Mouse (Mus musculus) layer of hippocampus, adult 9-11 months (tissue): ENCODE data around the gene Ntn5.

Experiments
- DNase-seq: peaks from one replicate; pipeline ENCODE4 v3.0.0; 2022

Gene Ntn5

DNA sequence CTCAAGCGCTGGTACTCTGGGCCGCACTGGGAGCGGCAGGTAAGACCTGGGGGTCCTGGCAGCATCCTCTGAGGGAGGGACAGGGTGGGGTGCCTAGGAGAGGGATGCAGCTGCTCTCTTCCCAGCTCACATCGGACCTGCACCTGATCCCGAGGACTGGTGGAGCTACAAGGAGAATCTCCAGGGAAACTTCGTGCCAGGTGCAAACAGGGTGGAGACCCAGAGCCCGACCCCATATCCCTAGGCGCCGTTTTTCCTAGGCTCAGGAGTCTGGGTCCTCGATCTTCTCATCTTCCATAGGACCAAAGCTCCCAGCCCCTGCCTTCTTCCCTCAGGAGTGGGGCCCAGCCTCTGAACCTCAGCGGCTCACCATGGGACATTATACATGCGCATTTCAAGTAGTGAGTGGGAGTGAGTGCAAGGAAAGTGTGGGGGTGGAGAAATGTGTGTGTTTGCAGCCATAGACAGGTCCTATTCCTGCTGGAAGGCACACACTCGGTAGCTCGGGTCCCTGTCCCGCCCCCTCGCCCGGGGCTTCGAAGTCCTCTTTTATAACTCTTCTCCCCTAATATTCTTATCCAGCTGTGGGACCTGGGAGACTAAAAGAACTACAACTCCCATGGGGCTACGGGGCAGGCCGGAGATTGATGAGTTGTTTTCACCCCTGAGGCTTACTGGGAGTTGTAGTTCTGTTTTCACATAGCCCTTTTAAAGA is 16.6 kb downstream of the Ntn5 start:
- DNase-seq: peak; percentile 85

DNA sequence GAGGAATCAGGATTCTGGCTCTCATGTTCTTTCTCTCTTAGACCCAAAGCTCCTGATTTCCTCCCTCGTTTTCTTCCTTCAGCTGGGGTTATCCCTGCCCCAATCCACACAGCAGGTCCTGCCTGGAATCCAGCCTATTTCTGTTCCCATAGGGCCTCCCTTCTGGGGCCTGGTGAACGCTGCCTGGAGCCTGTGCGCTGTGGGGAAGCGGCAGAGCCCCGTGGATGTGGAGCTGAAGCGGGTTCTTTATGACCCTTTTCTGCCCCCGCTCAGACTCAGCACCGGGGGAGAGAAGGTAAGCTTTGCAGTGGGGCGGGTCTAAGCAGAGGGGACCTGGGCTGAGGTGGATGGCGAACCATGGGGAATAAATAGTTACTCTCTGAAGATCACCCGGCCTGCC is 17.2 kb downstream of the Ntn5 start:
- DNase-seq: no peak

GRCm38 (mm10) chr7:45701607-45702006 is 17.8 kb downstream of the Ntn5 start:
- no peak for DNase-seq

DNA sequence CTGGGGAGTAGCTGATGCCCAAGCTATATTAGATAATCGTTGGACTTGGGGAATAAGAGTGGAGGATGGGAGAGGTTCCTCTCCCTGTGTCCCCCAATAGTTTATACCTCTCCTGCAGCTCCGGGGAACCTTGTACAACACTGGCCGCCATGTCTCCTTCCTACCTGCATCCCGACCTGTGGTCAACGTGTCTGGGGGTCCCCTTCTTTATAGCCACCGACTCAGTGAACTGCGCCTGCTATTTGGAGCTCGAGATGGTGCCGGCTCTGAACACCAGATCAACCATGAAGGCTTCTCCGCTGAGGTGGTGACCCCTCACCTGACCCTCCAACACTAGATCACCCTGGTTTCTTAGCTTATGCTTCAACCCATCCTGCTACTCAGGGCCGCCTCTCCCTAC is 18.5 kb downstream of the Ntn5 start:
- no peak for DNase-seq

- DNase-seq: no peak
These were observed 19.1 kb downstream of the Ntn5 start for GRCm38 (mm10) chr7:45702809-45703520.

- DNase-seq: peak; percentile 63
These were observed 19.8 kb downstream of the Ntn5 start for GRCm38 (mm10) chr7:45703521-45704033.

GRCm38 (mm10) chr7:45704046-45704559 is 20.3 kb downstream of the Ntn5 start:
- peak; percentile 91 for DNase-seq

GRCm38 (mm10) chr7:45704730-45705442 is 21.1 kb downstream of the Ntn5 start, which contains the start of gene Dbp:
Gene Dbp (plus strand): TSS chr7:45705088.
- peak; percentile 100 for DNase-seq

- peak; percentile 55 for DNase-seq
These were observed 21.6 kb downstream of the Ntn5 start for GRCm38 (mm10) chr7:45705443-45705864.

DNA sequence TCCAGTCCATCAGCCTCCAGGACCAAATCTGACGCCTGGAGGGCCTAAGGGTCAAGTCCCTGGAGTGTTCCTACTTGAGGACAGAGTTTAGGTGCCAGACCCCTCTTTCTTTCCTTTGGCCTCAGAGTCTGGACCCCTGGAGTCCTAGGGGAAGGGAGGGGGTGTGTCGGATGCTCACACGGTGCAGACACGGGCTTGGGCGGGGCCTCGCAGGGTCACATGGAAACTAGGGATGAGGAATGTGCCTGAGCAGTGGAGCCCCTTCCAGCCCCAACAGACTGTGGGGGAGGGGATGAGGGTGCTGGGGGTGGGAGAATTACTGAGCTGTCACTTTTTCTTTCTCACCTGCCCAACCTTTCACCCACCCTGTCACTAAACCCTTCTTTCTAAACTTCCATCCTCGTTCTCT is 22.1 kb downstream of the Ntn5 start:
- DNase-seq: peak; percentile 92

DNA sequence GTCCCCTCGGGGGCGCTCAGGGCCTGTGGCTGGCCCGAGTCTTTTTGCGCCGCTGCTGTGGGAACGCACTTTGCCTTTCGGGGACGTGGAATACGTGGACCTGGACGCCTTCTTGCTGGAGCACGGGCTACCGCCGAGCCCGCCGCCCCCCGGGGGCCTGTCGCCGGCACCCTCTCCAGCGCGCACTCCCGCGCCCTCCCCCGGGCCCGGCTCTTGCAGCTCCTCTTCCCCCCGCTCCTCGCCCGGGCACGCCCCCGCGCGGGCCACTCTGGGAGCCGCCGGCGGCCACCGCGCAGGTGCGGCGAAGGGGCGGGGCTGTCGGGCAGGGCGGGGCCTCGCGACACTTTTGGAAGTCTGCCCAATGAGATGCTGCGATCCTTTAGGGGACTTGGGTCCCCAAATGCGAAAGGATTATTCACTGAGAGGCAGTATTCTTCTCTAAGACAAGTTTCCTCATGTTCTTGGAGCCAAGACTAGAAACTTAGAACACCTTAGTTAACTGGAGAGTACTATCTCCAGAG is 23.0 kb downstream of the Ntn5 start:
- DNase-seq: peak; percentile 89

GRCm38 (mm10) chr7:45707375-45707967 is 23.6 kb downstream of the Ntn5 start:
- peak; percentile 96 for DNase-seq

DNA sequence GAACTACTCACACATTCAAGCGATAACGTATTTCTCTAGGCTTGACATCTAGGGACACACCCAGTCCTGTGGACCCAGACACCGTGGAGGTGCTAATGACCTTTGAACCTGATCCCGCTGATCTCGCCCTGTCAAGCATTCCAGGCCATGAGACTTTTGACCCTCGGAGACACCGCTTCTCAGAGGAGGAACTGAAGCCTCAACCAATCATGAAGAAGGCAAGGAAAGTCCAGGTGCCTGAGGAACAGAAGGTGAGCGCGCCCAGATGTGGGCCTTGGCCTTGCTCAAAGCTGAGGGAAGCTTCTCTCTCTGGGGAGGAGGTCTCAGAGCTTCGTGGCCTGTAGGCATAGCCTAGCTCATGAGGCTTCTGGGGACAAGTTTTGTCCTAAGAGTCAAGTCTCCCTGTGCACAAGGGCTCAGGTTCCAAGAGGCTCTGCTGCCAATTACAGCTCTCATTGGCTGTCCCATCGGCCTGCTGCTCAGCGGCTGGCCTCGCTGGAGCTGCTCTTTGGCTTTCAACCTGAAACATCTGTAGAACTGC is 24.5 kb downstream of the Ntn5 start:
- DNase-seq: no peak

DNA sequence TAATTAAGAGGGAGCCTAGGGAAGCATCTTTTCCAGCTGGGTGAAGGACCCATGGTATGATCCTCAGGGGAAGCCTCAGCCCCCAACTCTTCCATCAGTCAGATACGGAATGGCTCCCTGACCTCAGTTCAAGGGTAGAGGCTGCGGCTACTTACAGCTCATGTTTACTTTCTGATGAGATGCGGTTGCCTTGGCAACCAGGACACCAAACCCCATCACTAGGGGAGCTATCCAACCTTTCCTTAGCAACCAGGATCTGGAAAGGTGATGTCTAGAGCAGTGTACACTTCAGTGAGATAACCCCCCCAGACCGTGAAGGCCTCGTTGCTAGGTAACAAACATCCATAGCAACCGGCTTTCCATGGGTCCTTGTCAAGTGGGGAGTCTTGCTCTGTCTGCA is 25.2 kb downstream of the Ntn5 start:
- peak; percentile 54 for DNase-seq

- DNase-seq: no peak
These were observed 26.0 kb downstream of the Ntn5 start for GRCm38 (mm10) chr7:45709677-45710355.

DNA sequence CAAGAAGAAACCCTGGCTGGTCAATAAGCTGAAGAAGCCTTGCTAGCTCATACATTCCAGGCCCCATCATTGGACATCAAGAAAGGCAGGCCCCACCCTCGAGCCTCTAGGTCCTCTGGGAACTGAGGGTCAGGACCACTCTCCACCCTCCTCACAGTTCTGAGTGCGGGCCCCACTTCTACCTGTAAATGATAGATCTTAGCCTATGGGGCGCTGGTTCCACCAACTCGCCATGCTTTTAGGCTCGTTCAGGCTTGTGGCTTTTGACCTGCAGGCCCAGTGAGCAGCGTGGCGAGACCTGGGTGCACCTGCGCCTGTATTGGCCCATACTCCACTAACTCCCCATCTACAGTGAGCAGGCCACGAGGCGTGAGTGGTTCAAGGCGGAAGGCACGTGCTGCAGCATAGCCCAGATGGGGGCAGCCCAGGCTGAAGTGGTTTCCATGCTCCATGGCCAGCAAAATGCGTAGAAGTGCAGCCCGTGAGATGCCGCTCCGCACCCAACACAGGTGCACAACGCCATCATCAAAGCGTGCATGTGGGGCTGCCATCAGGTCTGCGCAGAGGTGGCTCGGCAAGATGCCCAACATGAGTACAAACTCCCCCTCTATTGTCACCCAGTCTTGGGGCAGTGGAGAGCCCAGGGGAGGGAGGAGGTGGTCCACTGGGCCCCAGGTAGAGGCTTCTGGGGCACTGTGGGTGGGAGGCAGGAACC is 26.8 kb downstream of the Ntn5 start:
- DNase-seq: no peak

- DNase-seq: no peak
These were observed 27.6 kb downstream of the Ntn5 start for GRCm38 (mm10) chr7:45711316-45712021.

DNA sequence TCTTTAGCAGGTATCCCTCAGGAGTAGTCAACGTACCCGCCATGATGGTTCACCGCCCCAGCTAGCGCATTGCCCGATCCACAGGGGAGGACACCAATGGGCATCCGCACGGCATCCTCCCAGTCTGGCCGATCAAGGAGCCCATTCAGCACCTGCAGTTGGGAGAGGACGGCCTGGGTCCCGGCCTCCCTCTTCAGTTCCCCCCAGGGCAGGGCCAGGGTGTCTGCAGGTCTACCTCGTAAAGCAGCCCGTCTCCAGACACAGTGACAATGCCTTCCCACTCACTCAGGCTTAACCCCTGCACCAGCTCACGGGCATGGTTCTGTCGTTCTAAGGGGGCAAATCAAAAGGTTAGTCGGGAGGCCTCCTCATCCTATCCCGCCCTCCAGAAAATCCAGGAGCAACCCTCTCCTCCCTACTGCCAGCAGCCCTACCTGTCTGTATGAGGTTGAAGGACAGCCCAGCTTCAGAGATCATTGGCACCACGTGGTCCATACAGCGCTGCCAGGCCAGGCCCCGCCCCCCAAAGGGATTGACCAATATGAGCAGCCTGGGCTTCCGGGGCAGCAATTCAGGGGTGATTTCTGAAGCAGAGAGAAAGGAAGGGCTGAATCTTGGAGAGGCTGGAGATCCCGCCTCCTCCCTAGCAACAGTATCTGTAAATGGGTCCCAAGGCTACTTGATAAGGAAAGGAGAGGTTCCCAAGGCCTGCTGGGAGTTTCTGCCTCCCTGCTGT is 28.4 kb downstream of the Ntn5 start:
- peak; percentile 61 for DNase-seq

DNA sequence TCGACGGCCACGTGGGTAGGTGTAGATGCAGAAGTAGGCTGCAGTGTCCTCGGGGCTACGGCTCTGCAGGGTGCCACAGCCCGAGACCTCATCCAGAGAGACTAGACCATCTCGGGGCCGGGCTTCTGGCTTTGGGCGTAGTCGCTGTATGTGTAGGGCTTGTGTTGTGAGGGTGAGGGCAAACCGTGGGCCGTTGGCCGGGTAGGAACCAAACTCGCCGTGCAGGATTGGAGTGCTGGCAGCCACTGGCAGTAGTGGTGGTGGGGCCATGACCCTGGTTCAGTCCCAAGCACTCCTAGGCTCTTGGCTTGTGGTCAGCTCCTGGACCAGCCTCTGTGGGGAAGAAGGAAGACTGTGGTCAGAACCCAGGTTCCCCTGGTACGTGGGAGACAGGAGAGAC is 29.6 kb downstream of the Ntn5 start:
- no peak for DNase-seq
